Mouse (Mus musculus): ENCODE data around the gene Btf3.

GRCm38 (mm10) chr13:98275646-98276045, 41.2 kb downstream of the Btf3 start:
- TF ChIP-seq CTCF (IDR thresholded peaks at IDR 0.05; ENCODE audit: low read depth) (no peak), EP300 (optimal IDR thresholded peaks at IDR 0.05) (no peak)
